Mouse (Mus musculus) thymus, postnatal 25 days (tissue): ENCODE measurements around the gene Mterf1b.
"Not testable (repeated sequence)": the region's sequence is repeated elsewhere in the genome, so short reads cannot be mapped to it uniquely, and the experiment has no call there.

Source experiments
- DNase-seq: peaks from one replicate; pipeline ENCODE4 v3.0.0; 2022

The Mterf1b gene

DNA sequence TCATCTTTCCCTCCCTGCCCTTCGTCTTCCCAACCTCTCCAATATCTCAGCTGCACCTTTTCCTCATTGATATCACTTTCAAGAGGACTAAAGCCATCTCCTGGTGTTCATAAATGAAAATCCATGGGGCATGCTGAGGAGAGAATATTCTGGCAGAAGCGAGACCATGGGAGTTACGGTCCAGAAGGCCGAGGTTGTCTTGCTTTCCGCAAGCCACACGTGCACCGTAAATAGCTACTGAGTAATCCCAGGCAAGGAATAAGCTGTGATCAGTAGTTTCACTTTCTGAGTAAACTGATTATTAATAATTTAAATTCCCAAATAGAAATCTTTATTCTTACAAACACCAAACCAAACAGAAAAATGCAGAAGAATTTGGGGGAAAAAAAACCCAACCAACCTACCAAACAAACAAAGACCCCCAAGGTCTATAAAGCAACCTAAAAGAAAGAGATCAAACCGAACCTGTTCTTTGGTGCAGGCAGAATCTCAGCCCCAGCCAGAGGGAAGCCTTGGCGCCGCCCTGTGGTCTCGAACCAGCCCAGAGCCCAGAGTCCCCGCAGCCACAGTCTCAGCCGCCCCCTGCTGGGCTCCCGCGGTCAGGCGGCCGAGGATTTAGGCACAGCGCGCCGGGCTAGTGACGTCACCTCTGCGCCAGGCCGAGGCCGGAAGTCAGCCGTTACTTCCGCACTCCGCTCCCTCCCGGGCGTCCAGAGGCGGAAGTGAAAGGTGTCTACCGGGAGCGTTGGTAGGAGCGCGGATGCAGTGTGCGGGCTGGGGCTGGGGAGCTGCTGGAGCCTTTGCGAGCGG is at the start of gene Mterf1b:
Gene Mterf1b, plus strand, starts transcription at position 697 of the 810 bp plus-strand sequence.
- DNase-seq: not testable (repeated sequence)

DNA sequence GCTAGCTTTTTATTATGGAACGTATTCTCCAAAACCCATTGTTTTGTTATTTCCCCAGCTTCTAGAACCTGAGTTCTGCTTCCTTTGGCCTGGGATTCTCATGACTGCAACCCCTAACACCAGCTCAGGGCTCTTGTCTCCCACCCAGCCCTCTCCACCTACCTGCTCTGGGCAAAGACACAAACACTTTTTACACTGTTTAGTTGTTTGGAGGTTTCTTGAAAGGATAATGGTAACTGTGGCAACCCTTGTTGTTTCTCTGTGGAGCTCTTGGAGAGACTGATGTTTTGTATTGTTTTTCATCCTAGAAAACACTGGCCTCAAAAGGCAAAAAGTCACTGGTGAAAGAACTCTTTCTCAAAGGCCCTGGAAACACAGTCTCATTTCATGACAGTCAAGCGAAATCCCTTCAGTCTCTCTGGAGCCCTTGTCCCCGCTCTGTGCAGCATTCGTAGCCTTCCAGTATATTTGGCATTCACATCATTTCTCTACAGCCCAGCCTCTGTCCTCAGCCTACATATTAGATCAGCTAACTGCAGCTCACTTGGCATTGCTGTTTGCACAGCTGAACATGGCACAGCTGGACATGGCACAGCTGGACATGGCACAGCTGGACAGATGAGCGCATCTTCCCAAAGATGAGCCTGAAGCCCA is 32.6 kb upstream of the Mterf1b start:
- DNase-seq: not testable (repeated sequence)

DNA sequence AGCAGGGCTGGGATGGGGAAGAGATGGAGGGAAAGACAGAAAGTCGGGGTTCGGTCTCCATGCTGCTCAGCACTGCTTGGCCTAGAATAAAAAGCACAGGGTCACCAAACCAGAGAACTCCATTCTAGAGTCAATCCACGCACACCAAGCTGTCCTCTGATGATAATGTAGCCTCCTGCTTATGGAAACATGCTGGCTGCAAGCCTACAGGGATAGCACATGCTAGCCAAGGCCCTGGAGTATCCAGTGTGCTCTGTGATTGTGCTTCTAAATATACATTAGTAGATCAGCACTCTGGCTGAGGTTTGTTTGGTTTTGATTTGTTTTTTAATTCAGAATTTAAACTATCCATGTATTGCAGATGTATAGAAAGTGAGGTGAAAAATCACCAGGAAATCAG is 30.6 kb upstream of the Mterf1b start:
- no peak for DNase-seq

DNA sequence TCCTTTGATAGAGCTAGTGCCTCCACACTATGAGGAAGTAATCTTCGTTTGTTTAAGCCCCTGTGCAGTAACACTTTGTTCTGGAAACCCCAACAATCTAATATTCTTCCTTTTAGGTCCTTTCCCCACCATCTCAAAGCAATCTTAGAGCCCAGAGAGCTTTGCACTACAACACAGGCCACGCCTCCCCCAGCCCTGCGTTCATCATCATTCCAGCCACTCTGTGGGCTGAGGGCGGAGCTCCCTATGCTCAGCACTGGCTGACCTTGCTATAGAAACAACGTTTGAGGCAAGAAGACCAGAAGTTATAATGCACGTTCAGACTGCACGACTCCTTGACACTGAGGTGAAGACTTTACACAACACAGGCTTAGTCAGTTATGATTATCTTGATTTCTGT is 29.7 kb upstream of the Mterf1b start:
- no peak for DNase-seq

DNA sequence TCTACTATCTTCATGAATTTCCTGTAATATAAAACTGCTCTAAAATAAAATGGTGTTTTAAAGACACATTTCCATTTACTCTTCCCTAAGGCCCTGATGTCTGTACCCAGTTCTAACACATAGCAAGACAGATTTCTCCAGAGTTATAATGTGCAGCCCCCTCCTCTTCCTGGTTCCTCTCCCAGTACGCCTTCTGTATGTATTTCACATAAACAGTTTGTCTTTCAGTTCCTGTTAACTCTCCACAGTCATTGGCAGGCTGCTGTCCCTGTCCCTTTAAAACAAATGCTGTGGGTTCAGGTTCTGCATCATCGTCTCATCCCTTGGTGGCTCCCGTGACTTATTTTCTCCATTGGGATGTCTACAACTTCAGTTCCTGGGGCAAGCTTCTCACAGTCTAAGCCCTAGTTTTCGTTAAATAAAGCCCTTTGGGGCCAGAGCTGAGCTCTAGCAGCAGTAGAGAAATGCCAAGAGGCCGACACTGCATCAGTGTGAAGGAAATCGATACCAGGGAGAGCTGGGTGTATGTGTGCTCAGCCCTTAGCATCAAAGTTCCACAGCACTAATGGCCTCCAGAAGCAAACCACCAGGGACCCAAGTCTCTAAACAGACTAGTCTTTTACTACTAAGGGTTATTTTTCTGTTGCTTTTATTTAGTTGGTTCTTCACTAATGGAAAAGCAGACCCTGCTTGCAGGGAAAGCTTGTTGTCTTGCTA is 24.2 kb upstream of the Mterf1b start:
- DNase-seq: not testable (repeated sequence)

DNA sequence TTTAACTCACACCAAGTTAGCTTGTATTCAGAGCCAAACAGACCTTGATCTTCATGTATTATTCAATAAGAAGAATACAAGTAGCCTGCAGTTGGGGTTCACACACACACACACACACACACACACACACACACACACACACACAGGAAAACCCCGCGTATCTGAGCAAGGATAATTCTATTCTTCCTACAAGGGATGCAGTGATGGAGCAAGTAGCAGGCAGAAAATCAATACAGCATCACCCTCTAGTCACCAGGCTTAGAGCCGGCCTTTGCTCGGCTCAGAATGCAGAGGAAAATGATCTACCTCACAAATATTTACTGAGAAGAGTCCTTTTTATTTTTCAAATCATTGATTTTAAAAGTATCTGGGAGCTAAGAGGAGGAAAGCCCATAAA is 23.6 kb upstream of the Mterf1b start:
- DNase-seq: not testable (repeated sequence)

DNA sequence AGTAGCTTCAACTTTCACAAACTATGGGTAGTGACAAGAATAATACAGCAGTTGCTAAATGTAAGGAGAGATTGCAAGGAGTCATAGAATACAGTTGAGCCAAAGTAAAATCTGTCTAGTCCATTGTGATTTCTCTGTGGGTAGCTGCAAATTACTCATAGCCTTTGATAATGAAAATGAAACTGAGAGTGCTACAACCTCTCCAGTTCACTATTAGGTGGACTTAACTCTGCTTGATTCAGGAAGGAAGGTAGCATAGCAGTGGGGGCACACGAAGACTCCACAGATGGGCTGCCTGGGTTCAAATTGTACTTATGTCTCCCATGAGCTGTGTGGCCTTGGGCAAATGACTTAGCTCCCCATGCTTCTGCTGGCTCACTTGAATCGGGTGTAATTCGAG is 15.7 kb upstream of the Mterf1b start:
- DNase-seq: not testable (repeated sequence)

DNA sequence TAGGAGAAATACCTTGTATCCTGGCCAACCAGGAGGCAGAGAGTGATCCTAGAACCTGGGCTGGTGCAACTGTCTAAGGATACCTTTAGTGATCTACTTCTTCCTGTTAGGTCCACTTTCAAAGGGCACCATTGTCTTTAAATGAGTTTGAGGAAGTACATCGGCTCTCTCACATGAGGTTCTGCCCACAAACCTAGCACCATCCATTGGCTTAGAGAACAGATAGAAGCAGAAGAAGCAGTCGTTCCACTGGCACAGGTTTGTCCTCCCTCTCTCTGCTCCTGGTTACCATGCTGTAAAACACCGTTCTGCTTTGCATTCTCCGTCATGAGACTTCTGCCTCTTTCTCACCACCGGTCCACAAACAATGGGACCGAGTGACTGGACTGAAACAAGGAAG is 12.8 kb upstream of the Mterf1b start:
- DNase-seq: no peak

DNA sequence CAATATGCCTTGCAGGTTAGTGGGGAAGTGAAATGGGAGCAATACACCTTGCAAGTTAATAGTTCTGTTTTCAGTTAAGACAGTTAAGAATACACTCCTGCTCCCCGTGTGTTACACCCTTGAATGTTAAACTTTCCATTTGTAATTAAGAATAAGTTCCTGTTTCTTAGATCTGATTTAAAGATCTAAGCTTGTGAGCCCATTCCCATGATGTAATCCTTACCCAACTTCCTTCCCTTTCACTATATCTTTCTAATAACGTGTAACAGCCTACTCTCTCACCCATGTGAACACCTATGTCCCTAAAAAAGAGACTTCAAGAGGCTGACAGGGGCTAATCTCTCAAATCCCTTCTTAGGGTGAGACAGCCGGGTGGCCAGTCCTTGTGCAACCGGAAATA is 5.4 kb upstream of the Mterf1b start:
- DNase-seq: no peak

DNA sequence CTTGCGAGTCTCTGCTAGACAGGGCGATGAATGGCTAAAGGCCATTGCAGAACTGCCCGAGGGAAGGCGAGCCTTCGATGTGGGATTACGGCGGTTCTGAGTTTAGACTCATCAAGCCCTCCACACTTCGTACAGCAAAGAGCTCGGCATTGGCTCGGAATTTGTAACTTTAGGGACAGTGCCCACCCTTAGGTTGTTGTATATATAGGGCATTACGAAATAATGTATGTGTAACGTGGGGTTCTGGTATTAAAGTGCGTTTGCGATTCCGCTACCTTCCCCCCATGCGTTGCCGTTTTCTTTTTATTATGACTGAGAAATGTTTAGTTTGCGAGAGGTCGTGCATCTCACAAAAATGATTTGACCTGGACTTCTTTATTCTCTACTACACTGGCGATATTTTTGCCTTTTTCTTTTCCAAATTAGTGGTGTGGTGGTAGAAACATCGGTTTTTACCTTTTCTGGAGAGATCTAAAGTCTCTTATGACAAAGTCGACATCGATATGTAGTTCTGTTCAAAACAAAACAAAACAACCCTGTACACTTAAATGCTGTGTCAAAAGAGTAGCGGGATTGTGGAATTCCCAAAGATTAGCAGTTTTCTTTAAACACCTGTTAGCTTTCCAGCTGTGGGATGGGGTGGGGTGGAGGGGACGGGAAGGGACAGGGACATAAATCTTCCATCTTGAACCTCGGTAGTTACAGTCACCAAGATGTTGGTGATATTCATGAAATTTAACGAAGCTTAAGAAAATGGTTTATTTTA is 497 bp downstream of the Mterf1b start:
- DNase-seq: not testable (repeated sequence)

DNA sequence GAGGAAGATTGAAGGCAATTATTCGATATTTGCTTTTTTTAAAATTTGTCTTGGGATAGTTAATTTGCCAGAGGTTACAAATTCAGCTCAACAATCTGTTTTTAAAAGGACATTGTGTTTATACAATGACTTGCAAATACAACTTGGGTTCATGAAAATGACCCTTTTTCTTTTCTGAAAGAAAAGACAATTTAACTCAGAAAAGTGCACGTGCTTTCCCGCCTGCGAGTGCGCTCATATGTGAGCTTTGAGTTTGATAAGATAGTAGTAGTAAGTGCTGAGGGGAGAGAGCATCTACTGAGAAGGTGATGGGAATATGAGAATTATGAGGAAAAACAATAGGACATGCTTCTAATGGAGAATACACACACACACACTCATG is 1.1 kb downstream of the Mterf1b start:
- no peak for DNase-seq

DNA sequence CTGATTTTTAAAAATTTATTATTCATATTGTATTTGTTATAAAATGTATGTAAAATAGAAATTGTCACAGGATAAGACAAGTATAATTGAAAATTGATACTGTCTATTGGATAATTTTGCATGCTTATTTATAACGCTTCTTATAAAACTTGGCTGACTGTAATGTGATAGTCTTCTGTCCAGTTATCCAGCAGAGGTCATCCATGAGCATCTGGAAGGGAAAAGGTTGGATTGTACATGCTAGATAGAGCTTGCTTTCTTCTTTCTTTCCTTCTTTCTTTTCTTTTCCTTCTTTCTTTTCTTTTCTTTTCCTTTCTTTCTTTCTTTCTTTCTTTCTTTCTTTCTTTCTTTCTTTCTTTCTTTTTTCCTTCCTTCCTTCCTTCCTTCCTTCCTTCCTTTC is 2.0 kb downstream of the Mterf1b start:
- no peak for DNase-seq

DNA sequence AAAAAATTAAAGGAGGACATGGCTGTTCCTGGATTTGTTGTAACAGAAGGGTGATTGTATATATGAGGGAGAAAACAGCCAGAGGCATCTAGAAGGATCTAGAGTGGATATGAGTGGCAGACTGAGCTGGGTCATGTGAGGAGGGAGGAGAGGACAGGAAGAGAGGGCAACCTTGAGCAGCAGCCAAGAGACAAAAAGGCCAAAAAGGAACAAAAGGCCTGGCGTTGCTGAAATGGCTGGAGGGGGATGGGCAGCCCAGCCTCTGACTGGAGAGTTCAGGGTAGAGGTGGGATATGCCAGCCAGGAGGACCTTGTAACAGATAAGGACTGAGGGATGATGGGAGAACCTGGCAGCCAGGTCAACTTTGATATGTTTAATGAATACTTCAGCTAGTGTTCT is 2.9 kb downstream of the Mterf1b start:
- no peak for DNase-seq

DNA sequence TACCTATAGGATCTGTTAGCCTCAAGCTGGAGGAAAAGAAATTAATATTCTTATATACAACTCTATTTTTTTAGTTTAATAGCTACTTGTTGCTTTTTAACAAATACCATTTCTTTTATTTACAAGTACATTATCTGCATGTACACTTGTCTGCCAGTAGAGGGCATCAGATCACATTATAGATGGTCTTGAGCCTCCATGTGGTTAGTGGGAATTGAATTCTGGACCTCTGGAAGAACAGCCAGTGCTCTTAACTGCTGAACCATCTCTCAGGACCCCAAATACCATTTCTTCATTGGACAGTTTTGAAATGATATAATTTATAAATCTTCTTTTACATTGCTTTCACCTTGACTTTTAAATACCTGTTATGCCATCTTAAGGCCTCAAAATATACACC is 9.2 kb downstream of the Mterf1b start:
- DNase-seq: no peak

DNA sequence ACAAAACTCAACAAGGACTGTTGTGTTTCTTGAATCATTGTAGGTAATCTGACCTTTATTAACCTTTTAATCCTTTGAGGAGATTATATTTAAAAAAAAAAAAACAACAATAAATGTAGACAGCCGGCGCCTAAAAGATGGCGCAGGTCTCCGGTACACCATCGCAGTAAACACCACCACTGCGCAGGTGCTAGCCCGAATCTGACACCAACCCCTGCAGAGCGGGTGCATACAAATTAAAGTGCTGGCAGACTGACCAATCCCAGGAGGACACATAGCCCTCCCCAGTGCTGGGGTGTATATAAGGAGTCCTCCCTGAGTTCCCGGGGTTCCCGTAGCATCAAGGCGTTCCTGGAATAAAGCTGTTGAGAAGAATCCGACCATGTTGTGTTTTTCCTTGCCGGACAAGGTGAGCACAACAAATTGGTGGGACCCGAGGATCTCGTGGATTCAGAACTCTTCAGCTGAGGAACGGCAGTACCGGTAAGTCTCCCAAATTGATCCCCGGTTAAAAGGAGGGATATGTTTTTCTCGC is 10.2 kb downstream of the Mterf1b start:
- not testable (repeated sequence) for DNase-seq

DNA sequence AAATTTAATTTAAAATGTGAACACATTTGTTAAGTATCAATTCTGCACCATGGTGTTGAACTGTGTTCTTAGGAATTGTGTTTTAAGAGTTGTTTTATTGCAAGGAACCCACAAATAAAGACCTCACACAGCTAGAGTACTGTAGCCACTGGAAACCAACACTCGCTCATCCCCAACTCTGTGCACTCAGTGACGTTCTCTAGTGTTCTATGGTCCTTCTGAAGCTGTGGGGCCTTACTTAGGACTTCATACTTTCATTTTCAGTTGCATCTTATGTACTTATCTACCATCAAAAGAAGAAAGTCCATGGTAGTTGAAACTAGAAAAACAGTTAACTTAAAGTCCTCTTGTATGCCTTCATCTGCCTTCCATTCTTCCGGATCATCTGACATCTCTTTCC is 17.9 kb downstream of the Mterf1b start:
- not testable (repeated sequence) for DNase-seq

DNA sequence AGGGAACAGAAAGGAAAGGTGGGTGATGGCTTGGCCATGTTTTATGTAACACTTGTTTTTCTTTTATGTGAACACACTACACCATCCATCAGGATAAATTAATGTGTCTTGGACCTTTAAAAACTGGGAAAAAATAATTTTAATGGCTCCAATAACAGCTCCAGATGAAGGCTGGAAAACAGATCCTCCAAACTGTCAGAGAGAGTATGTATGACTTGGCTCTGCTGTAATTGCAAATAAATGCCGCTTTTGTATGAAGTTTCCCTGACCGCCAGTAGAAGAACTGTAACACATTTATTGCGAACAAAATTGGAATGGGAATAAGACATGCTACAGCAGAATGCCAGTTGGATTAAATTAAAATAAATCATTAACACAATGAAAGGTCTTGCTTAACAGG is 29.1 kb downstream of the Mterf1b start:
- no peak for DNase-seq

DNA sequence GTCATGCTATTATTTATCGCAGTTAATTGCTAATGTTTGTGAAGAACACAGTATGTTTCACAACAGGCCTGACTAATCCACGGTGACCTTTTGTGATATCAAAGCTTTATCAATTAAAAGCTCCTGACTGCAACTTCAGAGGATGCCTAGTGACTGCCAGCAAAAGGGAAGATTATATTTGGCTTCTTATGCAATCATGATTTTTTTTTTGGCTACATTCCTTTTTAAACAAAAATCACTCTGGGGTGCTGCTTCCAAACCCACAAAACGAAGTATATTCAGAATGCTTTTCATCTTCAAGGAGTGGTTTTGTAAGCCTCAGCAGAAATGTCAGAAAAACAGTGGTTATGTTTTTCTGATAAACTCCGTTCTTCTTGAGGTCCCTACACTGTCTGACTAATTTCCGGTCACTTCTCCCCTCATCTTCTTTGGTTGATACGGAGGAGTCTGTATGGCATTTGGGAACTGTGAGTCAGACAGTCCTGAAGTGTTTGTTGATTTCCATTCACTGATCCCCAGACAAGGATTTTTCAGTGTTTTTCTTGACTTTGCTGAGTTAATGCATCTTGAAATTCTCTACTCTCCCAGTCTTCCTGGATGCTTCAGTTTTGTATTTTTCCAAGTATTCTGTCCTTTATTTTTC is 29.9 kb downstream of the Mterf1b start:
- no peak for DNase-seq

DNA sequence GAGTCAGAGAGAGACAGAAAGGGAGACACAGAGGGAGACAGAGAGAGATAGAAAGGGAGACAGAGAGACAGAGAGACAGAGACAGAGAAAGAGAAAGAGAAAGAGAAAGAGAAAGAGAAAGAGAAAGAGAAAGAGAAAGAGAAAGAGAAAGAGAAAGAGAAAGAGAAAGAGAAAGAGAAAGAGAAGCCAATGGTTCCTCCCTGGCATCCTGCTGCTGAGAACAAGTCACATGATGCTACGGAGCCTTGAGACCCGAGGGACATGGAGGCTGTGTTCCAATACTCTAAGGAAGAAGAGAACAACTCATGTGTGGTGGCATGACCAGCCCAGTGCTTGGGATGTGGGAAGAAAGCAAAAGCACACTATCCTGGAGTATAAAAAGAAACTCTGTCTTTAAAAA is 40.0 kb downstream of the Mterf1b start:
- no peak for DNase-seq

DNA sequence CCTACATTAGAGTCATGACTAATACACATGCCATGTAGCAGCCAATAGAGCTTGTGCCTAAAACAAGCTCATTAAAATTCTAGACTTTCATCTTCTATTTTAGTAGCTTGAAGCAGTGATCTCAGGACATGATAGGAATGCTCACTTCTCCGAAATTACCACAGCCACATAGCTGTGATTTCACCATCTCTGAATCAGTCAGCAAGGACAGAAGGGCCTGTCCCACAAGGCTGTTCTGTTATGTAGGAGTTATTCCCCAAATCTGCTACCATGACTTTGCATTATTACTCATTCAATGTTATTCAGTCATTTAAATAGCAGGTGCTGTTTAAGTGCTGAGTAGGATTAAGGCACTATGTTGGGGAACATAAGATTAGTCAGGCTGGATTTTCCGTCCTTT is 42.3 kb downstream of the Mterf1b start:
- DNase-seq: no peak

DNA sequence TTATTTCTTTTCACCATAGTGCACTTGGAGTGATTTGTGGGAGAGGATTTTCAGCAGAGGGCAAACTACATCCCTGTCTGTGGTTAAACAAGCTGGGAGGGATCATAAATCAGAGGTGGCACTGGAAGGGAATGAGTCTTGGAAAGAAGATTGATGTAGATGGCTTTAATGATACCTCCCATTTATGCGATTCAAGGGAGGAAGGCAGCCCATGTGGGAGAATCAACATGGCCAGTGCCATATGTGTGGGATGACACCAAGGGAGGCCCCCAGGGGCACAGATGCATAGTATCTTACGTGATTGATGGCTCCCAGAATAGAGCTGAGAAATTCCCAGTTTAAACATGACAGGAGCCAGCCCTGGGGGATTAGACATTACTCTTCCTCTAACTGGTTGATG is 48.0 kb downstream of the Mterf1b start:
- no peak for DNase-seq

DNA sequence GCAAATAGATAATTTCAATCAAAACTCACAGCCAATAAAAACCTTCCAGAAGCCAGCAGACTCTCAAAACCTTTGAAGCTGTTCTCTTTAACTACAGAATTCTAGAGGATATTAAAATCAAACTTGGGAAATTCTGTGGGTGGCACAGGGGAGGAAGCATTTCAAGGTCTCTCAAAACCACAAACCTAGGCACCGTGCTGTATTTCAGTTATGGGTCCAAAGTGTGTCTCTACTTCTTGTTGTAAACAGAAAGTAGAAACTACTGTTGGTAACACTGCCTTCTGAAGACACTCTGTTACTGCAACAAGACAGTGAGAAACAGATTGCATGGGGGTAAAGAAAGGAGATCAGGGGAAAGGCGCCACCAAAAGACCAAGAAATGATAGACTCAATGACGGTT is 52.8 kb downstream of the Mterf1b start:
- no peak for DNase-seq
